Mouse (Mus musculus): ENCODE measurements around the gene Glis1. TPM values are rescaled to one million over a fixed set of nuclear protein-coding genes. Genes with fewer than 3 reads are reported as not detected.

Gene Glis1
- polyA plus RNA-seq, 2 experiments: 9.0 to 10.0 TPM

GRCm38 (mm10) chr4:107541821-107542220 lies 107.4 kb downstream of the Glis1 start:
- 69% methylated on average over 4 of the region's 4 CpGs for WGBS
- no peaks in the 10 kb centered on the region for H3K9me3 ChIP-seq (ENCODE audit: control insufficient read depth, low read length)
- peaks cover 20% of the 10 kb centered on the region for H3K4me1 ChIP-seq (ENCODE audit: control insufficient read depth, insufficient read depth, low read length)
- DNase-seq (ENCODE audit: low spot score): no peak
- H3K4me2 ChIP-seq (replicated peaks; ENCODE audit: low read depth, low read length, severe bottlenecking): no peak overlapping the region
- no peak overlapping the region for H3K27ac ChIP-seq (replicated peaks; ENCODE audit: low read depth, low read length)
- no peaks in the 10 kb centered on the region for H3K36me3 ChIP-seq (ENCODE audit: control insufficient read depth, insufficient read depth, low read length)
- H3K27me3 ChIP-seq (ENCODE audit: control insufficient read depth, insufficient read depth, low read length): no peaks in the 10 kb centered on the region
- no peak for ATAC-seq (ENCODE audit: low FRiP score, low read depth)
- TF ChIP-seq POLR2A (IDR thresholded peaks at IDR 0.05; ENCODE audit: borderline replicate concordance, extremely low read depth, insufficient read depth, insufficient read length): no peak
- H3K9ac ChIP-seq (ENCODE audit: low read depth, low read length, severe bottlenecking): no peak overlapping the region
- H3K4me3 ChIP-seq (replicated peaks; ENCODE audit: low read length): no peak overlapping the region

- WGBS: 53% methylated on average over 5 of the region's 5 CpGs
Observed at GRCm38 (mm10) chr4:107544843-107545242, 110.5 kb downstream of the Glis1 start.

GRCm38 (mm10) chr4:107545726-107546125 lies 111.3 kb downstream of the Glis1 start:
- ATAC-seq (ENCODE audit: low FRiP score, low read depth): no peak
- no peak for TF ChIP-seq POLR2A (IDR thresholded peaks at IDR 0.05; ENCODE audit: borderline replicate concordance, extremely low read depth, insufficient read depth, insufficient read length)
- 92% methylated on average over 1 of the region's 1 CpGs for WGBS
- Histone ChIP-seq H3K36me3 (ENCODE audit: control insufficient read depth, insufficient read depth, low read length) (no peaks in the 10 kb centered on the region), H3K9me3 (ENCODE audit: control insufficient read depth, low read length) (no peaks in the 10 kb centered on the region), H3K9ac (ENCODE audit: low read depth, low read length, severe bottlenecking) (no peak overlapping the region), H3K4me1 (ENCODE audit: control insufficient read depth, insufficient read depth, low read length) (peaks cover 21% of the 10 kb centered on the region), H3K4me2 (replicated peaks; ENCODE audit: low read depth, low read length, severe bottlenecking) (no peak overlapping the region), H3K4me3 (replicated peaks; ENCODE audit: low read length) (no peak overlapping the region), H3K27me3 (ENCODE audit: control insufficient read depth, insufficient read depth, low read length) (no peaks in the 10 kb centered on the region), H3K27ac (replicated peaks; ENCODE audit: low read depth, low read length) (no peak overlapping the region)
- DNase-seq (ENCODE audit: low spot score): no peak

More at GRCm38 (mm10) chr4:107544843-107545242, 110.5 kb downstream of the Glis1 start:
- Histone ChIP-seq H3K9me3 (ENCODE audit: control insufficient read depth, low read length) (no peaks in the 10 kb centered on the region), H3K9ac (ENCODE audit: low read depth, low read length, severe bottlenecking) (no peak overlapping the region), H3K36me3 (ENCODE audit: control insufficient read depth, insufficient read depth, low read length) (no peaks in the 10 kb centered on the region), H3K27ac (replicated peaks; ENCODE audit: low read depth, low read length) (no peak overlapping the region), H3K4me3 (replicated peaks; ENCODE audit: low read length) (no peak overlapping the region), H3K27me3 (ENCODE audit: control insufficient read depth, insufficient read depth, low read length) (no peaks in the 10 kb centered on the region), H3K4me1 (ENCODE audit: control insufficient read depth, insufficient read depth, low read length) (peaks cover 16% of the 10 kb centered on the region), H3K4me2 (replicated peaks; ENCODE audit: low read depth, low read length, severe bottlenecking) (no peak overlapping the region)
- ATAC-seq (ENCODE audit: low FRiP score, low read depth): no peak
- DNase-seq (ENCODE audit: low spot score): no peak
- TF ChIP-seq POLR2A (IDR thresholded peaks at IDR 0.05; ENCODE audit: borderline replicate concordance, extremely low read depth, insufficient read depth, insufficient read length): no peak

GRCm38 (mm10) chr4:107546525-107546924 lies 112.1 kb downstream of the Glis1 start:
- H3K27ac ChIP-seq (replicated peaks; ENCODE audit: low read depth, low read length): no peak overlapping the region
- no peak for DNase-seq (ENCODE audit: low spot score)
- ATAC-seq (ENCODE audit: low FRiP score, low read depth): peak; percentile 29; the same call in 1 of the 2 replicates
- H3K36me3 ChIP-seq (ENCODE audit: control insufficient read depth, insufficient read depth, low read length): no peaks in the 10 kb centered on the region
- H3K4me1 ChIP-seq (ENCODE audit: control insufficient read depth, insufficient read depth, low read length): peaks cover 29% of the 10 kb centered on the region
- H3K9ac ChIP-seq (ENCODE audit: low read depth, low read length, severe bottlenecking): no peak overlapping the region
- H3K4me2 ChIP-seq (replicated peaks; ENCODE audit: low read depth, low read length, severe bottlenecking): no peak overlapping the region
- no peak overlapping the region for H3K4me3 ChIP-seq (replicated peaks; ENCODE audit: low read length)
- no peaks in the 10 kb centered on the region for H3K27me3 ChIP-seq (ENCODE audit: control insufficient read depth, insufficient read depth, low read length)
- H3K9me3 ChIP-seq (ENCODE audit: control insufficient read depth, low read length): no peaks in the 10 kb centered on the region
- no peak for TF ChIP-seq POLR2A (IDR thresholded peaks at IDR 0.05; ENCODE audit: borderline replicate concordance, extremely low read depth, insufficient read depth, insufficient read length)
- 21% methylated on average over 8 of the region's 8 CpGs for WGBS

GRCm38 (mm10) chr4:107550096-107550495 lies 115.7 kb downstream of the Glis1 start:
- Histone ChIP-seq H3K4me2 (replicated peaks; ENCODE audit: low read depth, low read length, severe bottlenecking) (no peak overlapping the region), H3K9me3 (ENCODE audit: control insufficient read depth, low read length) (no peaks in the 10 kb centered on the region), H3K27me3 (ENCODE audit: control insufficient read depth, insufficient read depth, low read length) (no peaks in the 10 kb centered on the region), H3K36me3 (ENCODE audit: control insufficient read depth, insufficient read depth, low read length) (no peaks in the 10 kb centered on the region), H3K9ac (ENCODE audit: low read depth, low read length, severe bottlenecking) (no peak overlapping the region), H3K27ac (replicated peaks; ENCODE audit: low read depth, low read length) (0 out of 2 replicates have a peak overlapping the region, but pooled peaks have one; percentile 48), H3K4me3 (replicated peaks; ENCODE audit: low read length) (no peak overlapping the region), H3K4me1 (ENCODE audit: control insufficient read depth, insufficient read depth, low read length) (peaks cover 31% of the 10 kb centered on the region)
- TF ChIP-seq POLR2A (IDR thresholded peaks at IDR 0.05; ENCODE audit: borderline replicate concordance, extremely low read depth, insufficient read depth, insufficient read length): no peak
- DNase-seq (ENCODE audit: low spot score) (peak; percentile 53), ATAC-seq (ENCODE audit: low FRiP score, low read depth) (0 out of 2 replicates have a peak, but pooled peaks have one; percentile 4)
- 70% methylated on average over 10 of the region's 10 CpGs for WGBS
